Mouse (Mus musculus) midbrain, embryonic 16.5 days (tissue): ENCODE data around the gene Slc25a25. TPM values are rescaled to one million over a fixed set of nuclear protein-coding genes. Genes with fewer than 3 reads are reported as not detected.
A peak's percentile ranks its signal among the peaks of the same experiment; 100 is the strongest.

Experiments
- ATAC-seq: fragments of 200-750 bp; cut with Nextera tagmentation; 2 replicates; pipeline ENCODE4 v1.8.0; 2017; ENCODE audit warnings: moderate TSS enrichment
- H3K27ac ChIP-seq: fragments of 300-500 bp; sonication (generic); 2 replicates; pipeline ENCODE4 v1.5.1; 2014; ENCODE audit warnings: mild to moderate bottlenecking, low read length, mixed read lengths
- H3K27me3 ChIP-seq: fragments of 300-500 bp; sonication (generic); 2 replicates; pipeline ENCODE4 v1.6.1; 2014; ENCODE audit warnings: low read depth, low read length, mixed read lengths; ENCODE audit not compliant: control insufficient read depth, insufficient read depth
- H3K36me3 ChIP-seq: fragments of 300-500 bp; sonication (generic); 2 replicates; pipeline ENCODE4 v1.6.1; 2014; ENCODE audit warnings: mild to moderate bottlenecking, low read length, moderate library complexity, mixed read lengths; ENCODE audit not compliant: control insufficient read depth, insufficient read depth
- H3K4me1 ChIP-seq: fragments of 300-500 bp; sonication (generic); 2 replicates; pipeline ENCODE4 v1.6.1; 2014; ENCODE audit warnings: mild to moderate bottlenecking, low read length, mixed read lengths; ENCODE audit not compliant: control insufficient read depth, insufficient read depth
- H3K4me2 ChIP-seq: fragments of 300-500 bp; sonication (generic); 2 replicates; pipeline ENCODE4 v1.6.1; 2014; ENCODE audit warnings: mild to moderate bottlenecking, low read length, mixed read lengths
- H3K4me3 ChIP-seq: fragments of 300-500 bp; sonication (generic); 2 replicates; pipeline ENCODE4 v1.5.1; 2014; ENCODE audit warnings: low read depth, mild to moderate bottlenecking, low read length, moderate library complexity, mixed read lengths
- H3K9ac ChIP-seq: fragments of 300-500 bp; sonication (generic); 2 replicates; pipeline ENCODE4 v1.6.1; 2014; ENCODE audit warnings: low read depth, low read length, mixed read lengths
- H3K9me3 ChIP-seq: fragments of 300-500 bp; sonication (generic); replicated peaks from 2 replicates; pipeline ENCODE4 v1.6.1; 2014; ENCODE audit warnings: mild to moderate bottlenecking, low read length, mixed read lengths; ENCODE audit not compliant: control insufficient read depth, poor library complexity, severe bottlenecking
- WGBS: fragments of 180-500 bp; shearing (Covaris S2); extraction: QIAGEN DNeasy Blood & Tissue Kit; methylation state at CpG from one replicate; pipeline ENCODE4 v1.1.7; 2014; 5-methylcytosine and 5-hydroxymethylcytosine counted together
- polyA plus RNA-seq: library from polyadenylated mRNA; unstranded; fragments of >200 nt; fragmentation: Nextera tagmentation; extraction: Ambion mirVana; gene quantifications from 2 replicates; pipeline ENCODE4 v1.2.1, GENCODE M21; 2015

Slc25a25 gene
- polyA plus RNA-seq, 1 experiment from 2014 or later = 55.1 TPM

- H3K9me3 ChIP-seq = no peaks in the 10 kb centered on the region
- no peak overlapping the region for H3K4me3 ChIP-seq
- 35% methylated on average over 6 of the region's 6 CpGs for WGBS
- H3K27me3 ChIP-seq = no peaks in the 10 kb centered on the region
- no peak for ATAC-seq
- no peak overlapping the region for H3K9ac ChIP-seq
- no peak overlapping the region for H3K4me2 ChIP-seq
- peak overlapping the region; percentile 47; the same call in 1 of the 2 replicates for H3K27ac ChIP-seq
- no peaks in the 10 kb centered on the region for H3K36me3 ChIP-seq
- peaks cover 5% of the 10 kb centered on the region; the same call in 1 of the 2 replicates for H3K4me1 ChIP-seq
These were observed 12.1 kb downstream of the Slc25a25 start for GRCm38 (mm10) chr2:32439177-32439576.

GRCm38 (mm10) chr2:32438733-32439132 is 12.5 kb downstream of the Slc25a25 start:
- H3K36me3 ChIP-seq = no peaks in the 10 kb centered on the region
- H3K27ac ChIP-seq = no peak overlapping the region
- peaks cover 5% of the 10 kb centered on the region; the same call in 1 of the 2 replicates for H3K4me1 ChIP-seq
- no peaks in the 10 kb centered on the region for H3K9me3 ChIP-seq
- no peaks in the 10 kb centered on the region for H3K27me3 ChIP-seq
- no peak overlapping the region for H3K9ac ChIP-seq
- no peak overlapping the region for H3K4me2 ChIP-seq
- ATAC-seq = no peak
- WGBS = 79% methylated on average over 3 of the region's 3 CpGs
- no peak overlapping the region for H3K4me3 ChIP-seq

- WGBS = 60% methylated on average over 2 of the region's 2 CpGs
- no peak for ATAC-seq
These were observed 13.6 kb downstream of the Slc25a25 start for GRCm38 (mm10) chr2:32437612-32438166.

GRCm38 (mm10) chr2:32436686-32437372 is 14.4 kb downstream of the Slc25a25 start:
- no peak overlapping the region for H3K9ac ChIP-seq
- no peaks in the 10 kb centered on the region for H3K36me3 ChIP-seq
- H3K4me3 ChIP-seq = no peak overlapping the region
- no peaks in the 10 kb centered on the region for H3K27me3 ChIP-seq
- WGBS = 59% methylated on average over 3 of the region's 3 CpGs
- H3K27ac ChIP-seq = peak overlapping the region; percentile 55
- peaks cover 7% of the 10 kb centered on the region for H3K4me1 ChIP-seq
- peak; percentile 17; the same call in 1 of the 2 replicates for ATAC-seq
- H3K4me2 ChIP-seq = no peak overlapping the region
- no peaks in the 10 kb centered on the region for H3K9me3 ChIP-seq

More at GRCm38 (mm10) chr2:32437612-32438166, 13.6 kb downstream of the Slc25a25 start:
- Histone ChIP-seq H3K4me2 (no peak overlapping the region), H3K36me3 (no peaks in the 10 kb centered on the region), H3K4me3 (no peak overlapping the region), H3K27ac (peak overlapping the region; percentile 55), H3K27me3 (no peaks in the 10 kb centered on the region), H3K9me3 (no peaks in the 10 kb centered on the region), H3K4me1 (peaks cover 5% of the 10 kb centered on the region; the same call in 1 of the 2 replicates), H3K9ac (no peak overlapping the region)

GRCm38 (mm10) chr2:32430701-32431676 is 20.3 kb downstream of the Slc25a25 start:
- peak; percentile 96 for ATAC-seq

GRCm38 (mm10) chr2:32429215-32429891 is 21.9 kb downstream of the Slc25a25 start:
- Histone ChIP-seq H3K4me2 (peak overlapping the region; percentile 81), H3K4me1 (peaks cover 48% of the 10 kb centered on the region), H3K4me3 (peak overlapping the region; percentile 44), H3K36me3 (no peaks in the 10 kb centered on the region), H3K27ac (peak overlapping the region; percentile 78), H3K9me3 (no peaks in the 10 kb centered on the region), H3K9ac (peak overlapping the region; percentile 67), H3K27me3 (no peaks in the 10 kb centered on the region)
- no peak for ATAC-seq
- WGBS = 72% methylated on average over 4 of the region's 4 CpGs

More at GRCm38 (mm10) chr2:32430701-32431676, 20.3 kb downstream of the Slc25a25 start:
- H3K9ac ChIP-seq = peak overlapping the region; percentile 75
- H3K4me1 ChIP-seq = peaks cover 42% of the 10 kb centered on the region
- 4% methylated on average over 18 of the region's 18 CpGs for WGBS
- H3K36me3 ChIP-seq = no peaks in the 10 kb centered on the region
- H3K27me3 ChIP-seq = no peaks in the 10 kb centered on the region
- peak overlapping the region; percentile 44 for H3K4me3 ChIP-seq
- no peaks in the 10 kb centered on the region for H3K9me3 ChIP-seq
- H3K27ac ChIP-seq = peak overlapping the region; percentile 89
- peak overlapping the region; percentile 81 for H3K4me2 ChIP-seq

- peak overlapping the region; percentile 44 for H3K4me3 ChIP-seq
- ATAC-seq = peak; percentile 78
- H3K9me3 ChIP-seq = no peaks in the 10 kb centered on the region
- peak overlapping the region; percentile 81 for H3K4me2 ChIP-seq
- H3K36me3 ChIP-seq = no peaks in the 10 kb centered on the region
- peak overlapping the region; percentile 67 for H3K9ac ChIP-seq
- H3K27me3 ChIP-seq = no peaks in the 10 kb centered on the region
- WGBS = 29% methylated on average over 8 of the region's 8 CpGs
- H3K4me1 ChIP-seq = peaks cover 58% of the 10 kb centered on the region
- peak overlapping the region; percentile 78 for H3K27ac ChIP-seq
These were observed 23.0 kb downstream of the Slc25a25 start for GRCm38 (mm10) chr2:32428262-32428722.

- H3K27ac ChIP-seq = peak overlapping the region; percentile 78
- WGBS = 80% methylated on average over 5 of the region's 5 CpGs
- peak overlapping the region; percentile 81 for H3K4me2 ChIP-seq
- H3K4me1 ChIP-seq = peaks cover 63% of the 10 kb centered on the region
- H3K36me3 ChIP-seq = no peaks in the 10 kb centered on the region
- no peaks in the 10 kb centered on the region for H3K9me3 ChIP-seq
- H3K4me3 ChIP-seq = peak overlapping the region; percentile 44
- H3K9ac ChIP-seq = peak overlapping the region; percentile 67; the same call in 1 of the 2 replicates
- no peaks in the 10 kb centered on the region for H3K27me3 ChIP-seq
- ATAC-seq = no peak
These were observed 23.5 kb downstream of the Slc25a25 start for GRCm38 (mm10) chr2:32427720-32428119.
